Mouse (Mus musculus) lung, embryonic 14.5 days (tissue): ENCODE results near the gene Apoh. TPM values are rescaled to one million over a fixed set of nuclear protein-coding genes. Genes with fewer than 3 reads are reported as not detected.

Source experiments
- ATAC-seq: fragments of 200-750 bp; cut with Nextera tagmentation; 2 replicates; pipeline ENCODE4 v1.8.0; 2017; ENCODE audit warnings: mild to moderate bottlenecking, moderate TSS enrichment, moderate library complexity; ENCODE audit not compliant: insufficient read depth
- DNase-seq: peaks from one replicate; pipeline ENCODE4 v3.0.0-alpha.2; 2015
- H3K27ac ChIP-seq: fragments of 300-500 bp; sonication (generic); 2 replicates; pipeline ENCODE4 v1.5.1; 2014; ENCODE audit warnings: low read depth, mild to moderate bottlenecking, moderate library complexity
- H3K27me3 ChIP-seq: fragments of 300-500 bp; sonication (generic); 2 replicates; pipeline ENCODE4 v1.6.1; 2014; ENCODE audit warnings: low read length, control low read depth; ENCODE audit not compliant: insufficient read depth
- H3K36me3 ChIP-seq: fragments of 300-500 bp; sonication (generic); 2 replicates; pipeline ENCODE4 v1.6.1; 2014; ENCODE audit warnings: control low read depth; ENCODE audit not compliant: insufficient read depth
- H3K4me1 ChIP-seq: fragments of 300-500 bp; sonication (generic); 2 replicates; pipeline ENCODE4 v1.6.1; 2014; ENCODE audit warnings: antibody characterized with exemption, control low read depth; ENCODE audit not compliant: insufficient read depth
- H3K4me2 ChIP-seq: fragments of 300-500 bp; sonication (generic); 2 replicates; pipeline ENCODE4 v1.6.1; 2014; ENCODE audit warnings: mild to moderate bottlenecking
- H3K4me3 ChIP-seq: fragments of 300-500 bp; sonication (generic); 2 replicates; pipeline ENCODE4 v1.5.1; 2014; ENCODE audit warnings: low read depth, low read length
- H3K9ac ChIP-seq: fragments of 300-500 bp; sonication (generic); 2 replicates; pipeline ENCODE4 v1.6.1; 2014
- H3K9me3 ChIP-seq: fragments of 300-500 bp; sonication (generic); 2 replicates; pipeline ENCODE4 v1.6.1; 2016; ENCODE audit warnings: low read depth, low read length, control low read depth
- CTCF ChIP-seq: IDR thresholded peaks from 2 replicates; pipeline ENCODE4 v1.5.1; 2016; ENCODE audit warnings: antibody characterized with exemption, low read depth
- WGBS: fragments of 180-500 bp; shearing (Covaris S2); extraction: QIAGEN DNeasy Blood & Tissue Kit; methylation state at CpG from one replicate; pipeline ENCODE4 v1.1.7; 2014; 5-methylcytosine and 5-hydroxymethylcytosine counted together
- polyA plus RNA-seq: library from polyadenylated mRNA; unstranded; fragments of >200 nt; fragmentation: Nextera tagmentation; extraction: Ambion mirVana; gene quantifications from 2 replicates; pipeline ENCODE4 v1.2.1, GENCODE M21; 2014

The Apoh gene
- polyA plus RNA-seq, 1 experiment from 2014 or later = 0.30 TPM

DNA sequence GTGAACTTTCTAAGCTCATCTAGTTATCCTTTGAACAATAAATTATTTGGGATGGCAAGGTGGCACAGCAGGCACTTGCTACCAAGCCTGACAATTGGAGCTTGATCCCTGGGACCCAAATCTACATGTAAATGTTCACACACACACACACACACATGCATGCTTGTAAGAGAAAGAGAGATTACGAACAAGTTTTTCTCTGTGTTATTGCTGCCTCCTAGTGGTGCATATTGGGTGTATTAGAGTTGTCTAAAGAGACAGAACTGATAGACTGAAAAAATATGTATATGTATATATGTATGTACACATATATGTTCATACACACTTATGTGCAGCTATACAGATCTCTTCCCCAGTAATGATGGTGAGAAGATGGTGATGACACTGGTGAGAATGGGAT is 75.4 kb downstream of the Apoh start:
- Histone ChIP-seq H3K27ac (no peak overlapping the region), H3K36me3 (no peaks in the 10 kb centered on the region), H3K9me3 (no peaks in the 10 kb centered on the region), H3K4me1 (no peaks in the 10 kb centered on the region), H3K27me3 (no peaks in the 10 kb centered on the region), H3K9ac (no peak overlapping the region), H3K4me3 (no peak overlapping the region), H3K4me2 (no peak overlapping the region)
- peak; percentile 90 for DNase-seq
- ATAC-seq = no peak
- peak; percentile 73 for TF ChIP-seq CTCF
- WGBS = 32% methylated on average over 1 of the region's 1 CpGs

DNA sequence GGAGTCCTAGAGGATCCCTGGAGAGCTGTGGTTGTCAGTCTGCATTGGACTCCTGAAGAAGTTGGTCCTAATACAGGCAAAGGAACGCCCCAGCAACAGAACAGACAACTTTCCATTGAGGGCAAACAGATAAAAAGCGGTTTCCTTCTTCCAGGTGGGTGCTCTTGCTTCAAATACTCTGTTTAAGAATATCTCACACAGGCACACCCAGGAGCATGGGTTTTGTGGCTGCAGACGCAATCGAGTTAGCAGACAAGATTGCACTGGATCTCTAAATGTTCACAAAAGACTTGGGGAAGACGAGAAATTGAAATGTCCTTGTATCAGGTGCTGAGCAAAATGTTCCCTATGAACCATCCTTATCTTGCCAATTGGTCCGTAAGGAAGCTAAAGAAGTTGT is 76.1 kb downstream of the Apoh start:
- no peak for TF ChIP-seq CTCF
- Histone ChIP-seq H3K4me2 (no peak overlapping the region), H3K4me1 (no peaks in the 10 kb centered on the region), H3K4me3 (no peak overlapping the region), H3K27me3 (no peaks in the 10 kb centered on the region), H3K9ac (no peak overlapping the region), H3K9me3 (no peaks in the 10 kb centered on the region), H3K27ac (no peak overlapping the region), H3K36me3 (no peaks in the 10 kb centered on the region)
- DNase-seq = no peak
- 80% methylated on average over 6 of the region's 6 CpGs for WGBS
- no peak for ATAC-seq

DNA sequence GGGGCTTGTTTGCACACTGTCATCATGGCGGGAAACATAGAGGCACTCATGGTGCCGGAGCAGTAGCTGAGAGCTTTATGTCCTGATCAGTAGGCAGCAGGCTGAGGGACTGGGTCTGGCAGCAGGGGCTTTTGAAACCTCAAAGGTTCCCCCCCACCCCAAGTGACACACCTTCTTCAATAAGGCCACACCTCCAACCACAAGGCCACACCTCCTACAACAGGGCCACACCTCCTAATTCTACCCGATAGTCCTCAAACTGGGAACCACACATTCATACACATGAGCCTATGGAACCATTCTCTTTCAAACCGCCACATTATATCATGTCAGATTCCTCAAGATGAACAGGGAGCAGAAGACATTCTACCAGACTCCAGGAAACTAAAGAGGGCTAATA is 77.6 kb downstream of the Apoh start:
- H3K36me3 ChIP-seq = no peaks in the 10 kb centered on the region
- H3K4me2 ChIP-seq = no peak overlapping the region
- no peak overlapping the region for H3K27ac ChIP-seq
- H3K9me3 ChIP-seq = no peaks in the 10 kb centered on the region
- no peaks in the 10 kb centered on the region for H3K4me1 ChIP-seq
- H3K9ac ChIP-seq = no peak overlapping the region
- 66% methylated on average over 4 of the region's 4 CpGs for WGBS
- no peak for TF ChIP-seq CTCF
- H3K4me3 ChIP-seq = no peak overlapping the region
- no peaks in the 10 kb centered on the region for H3K27me3 ChIP-seq
- no peak for ATAC-seq
- DNase-seq = no peak

DNA sequence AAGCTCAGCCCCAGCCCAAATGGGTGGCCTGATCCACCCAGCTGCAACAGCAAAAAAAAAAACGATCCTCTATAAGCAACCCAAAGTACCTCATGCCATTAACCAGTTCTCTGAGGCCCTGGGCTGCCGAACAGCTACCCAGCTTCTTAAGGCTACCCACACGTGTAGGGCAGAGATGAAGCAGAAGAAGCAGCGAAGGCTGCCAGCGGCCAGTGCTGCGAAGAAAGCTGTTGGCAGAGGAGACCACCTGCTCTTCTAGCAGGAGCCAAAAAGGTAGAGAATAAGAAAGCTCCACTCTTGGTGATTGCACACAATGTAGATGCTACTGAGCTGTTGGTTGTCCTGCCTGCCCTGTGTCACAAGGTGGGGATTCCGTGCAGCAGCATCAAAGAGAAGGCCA is 80.1 kb downstream of the Apoh start:
- ATAC-seq (no peak), DNase-seq (no peak)
- no peak for TF ChIP-seq CTCF
- H3K9ac ChIP-seq = no peak overlapping the region
- H3K36me3 ChIP-seq = no peaks in the 10 kb centered on the region
- 77% methylated on average over 7 of the region's 7 CpGs for WGBS
- H3K4me2 ChIP-seq = no peak overlapping the region
- H3K4me3 ChIP-seq = no peak overlapping the region
- H3K27ac ChIP-seq = no peak overlapping the region
- no peaks in the 10 kb centered on the region for H3K4me1 ChIP-seq
- no peaks in the 10 kb centered on the region for H3K27me3 ChIP-seq
- H3K9me3 ChIP-seq = no peaks in the 10 kb centered on the region

DNA sequence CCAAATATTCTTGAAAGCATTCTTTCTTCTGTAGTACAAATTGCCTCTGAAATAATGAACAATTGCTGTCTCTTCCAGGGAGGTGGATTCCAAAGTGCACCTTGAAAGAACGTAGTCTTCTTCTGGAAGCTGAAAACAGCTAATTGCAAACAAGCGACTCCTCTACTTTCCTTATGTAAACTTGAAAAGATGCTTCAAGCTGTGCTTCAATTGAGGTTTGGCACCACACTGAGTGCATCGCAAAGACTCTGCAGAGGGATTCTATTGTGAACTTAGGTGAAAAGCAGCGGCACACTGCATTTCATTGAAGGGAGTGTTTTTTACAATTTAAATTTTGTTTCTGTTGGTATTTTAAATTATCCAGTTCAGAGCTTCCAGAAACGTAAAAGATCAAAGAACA is 81.0 kb downstream of the Apoh start:
- Histone ChIP-seq H3K4me1 (no peaks in the 10 kb centered on the region), H3K4me3 (peak overlapping the region; percentile 77), H3K4me2 (peak overlapping the region; percentile 72), H3K9me3 (no peaks in the 10 kb centered on the region), H3K27me3 (no peaks in the 10 kb centered on the region), H3K9ac (no peak overlapping the region), H3K27ac (no peak overlapping the region), H3K36me3 (no peaks in the 10 kb centered on the region)
- no peak for TF ChIP-seq CTCF
- ATAC-seq (no peak), DNase-seq (no peak)
- WGBS = 8% methylated on average over 5 of the region's 5 CpGs

DNA sequence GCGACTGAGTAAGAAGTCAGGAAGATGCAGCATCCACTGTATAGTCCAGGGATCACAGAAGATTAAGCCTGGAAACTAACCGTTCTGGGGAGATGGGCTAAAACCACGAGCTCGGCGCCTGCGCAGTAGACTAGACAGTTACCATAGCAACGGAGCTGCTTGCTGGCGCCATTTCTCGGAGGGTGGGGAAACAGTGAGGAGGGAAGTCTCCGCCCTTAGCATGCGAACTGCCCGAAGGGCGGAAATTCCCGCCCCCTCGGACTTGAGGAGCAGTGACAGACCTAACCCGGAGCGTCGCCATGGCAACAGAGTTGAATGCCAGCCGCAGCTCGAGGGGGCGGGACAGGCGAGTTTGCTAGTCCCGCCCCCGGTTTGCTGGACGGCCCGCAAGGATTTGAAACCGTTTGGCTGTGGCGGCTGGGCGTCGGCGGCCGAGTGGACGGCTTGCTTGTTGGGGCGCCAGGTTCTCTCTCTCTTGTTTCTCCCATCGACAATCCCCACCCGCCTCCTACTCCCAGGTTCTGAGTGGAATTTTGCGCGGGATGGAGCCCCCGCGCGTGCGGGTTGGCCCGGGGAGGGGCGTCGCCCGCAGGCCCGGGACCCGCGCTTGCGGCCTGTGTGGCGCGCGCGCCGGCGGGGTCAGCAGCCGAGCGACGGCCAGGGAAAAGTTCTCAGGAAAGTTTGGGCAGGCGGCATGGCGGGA is 81.9 kb downstream of the Apoh start, which contains the start of gene Cep112:
TSS of gene Cep112 (plus strand) at position 304 of the 703 bp plus-strand sequence.
- no peaks in the 10 kb centered on the region for H3K36me3 ChIP-seq
- no peaks in the 10 kb centered on the region for H3K9me3 ChIP-seq
- DNase-seq (peak; percentile 100), ATAC-seq (peak; percentile 97)
- H3K4me2 ChIP-seq = peak within 1 kb of the TSS; percentile 72
- no peaks in the 10 kb centered on the region for H3K4me1 ChIP-seq
- H3K27ac ChIP-seq = peak within 1 kb of the TSS; percentile 72
- TF ChIP-seq CTCF = no peak
- peak within 1 kb of the TSS; percentile 77 for H3K4me3 ChIP-seq
- peak within 1 kb of the TSS; percentile 85 for H3K9ac ChIP-seq
- no peaks in the 10 kb centered on the region for H3K27me3 ChIP-seq
- under 1% methylated on average over 61 of the region's 61 CpGs for WGBS

DNA sequence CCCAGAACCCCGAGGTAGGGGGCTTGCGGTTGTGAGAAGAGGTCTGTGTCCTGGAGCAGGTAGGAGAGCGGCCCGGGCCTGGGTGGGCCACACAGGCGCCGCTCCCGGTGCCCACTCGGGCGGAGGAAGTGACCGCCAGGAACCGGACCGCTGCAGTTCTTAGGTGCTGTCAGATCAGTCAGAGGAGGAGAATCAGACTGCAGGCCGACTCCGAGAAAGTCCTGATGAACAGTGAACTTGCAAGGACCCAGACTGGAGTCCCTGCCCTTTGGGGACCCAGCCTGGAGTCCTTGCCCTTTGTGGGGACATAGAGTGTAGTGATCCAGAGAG is 82.4 kb downstream of the Apoh start:
- no peaks in the 10 kb centered on the region for H3K36me3 ChIP-seq
- H3K27me3 ChIP-seq = no peaks in the 10 kb centered on the region
- H3K9me3 ChIP-seq = no peaks in the 10 kb centered on the region
- peak overlapping the region; percentile 72 for H3K4me2 ChIP-seq
- H3K4me3 ChIP-seq = peak overlapping the region; percentile 77
- H3K27ac ChIP-seq = peak overlapping the region; percentile 72
- H3K4me1 ChIP-seq = no peaks in the 10 kb centered on the region
- DNase-seq (peak; percentile 52), ATAC-seq (peak; percentile 68)
- WGBS = 4% methylated on average over 14 of the region's 14 CpGs
- TF ChIP-seq CTCF = no peak
- peak overlapping the region; percentile 85 for H3K9ac ChIP-seq
